Mouse (Mus musculus) C2C12 (cell line): Measurements from ENCODE around the gene Cdh4.

Experiments used
- CTCF ChIP-seq: IDR thresholded peaks from one replicate; pipeline ENCODE4 v1.5.1; 2011; ENCODE audit not compliant: control insufficient read depth, insufficient read depth, insufficient read length
- MAX ChIP-seq: IDR thresholded peaks from one replicate; pipeline ENCODE4 v1.6.1; 2011; ENCODE audit warnings: mild to moderate bottlenecking, control low read depth
- MYOD1 ChIP-seq: IDR thresholded peaks from one replicate; pipeline ENCODE4 v1.6.1; 2011; ENCODE audit warnings: low read depth; ENCODE audit not compliant: control insufficient read depth, insufficient read length
- USF1 ChIP-seq: IDR thresholded peaks from one replicate; pipeline ENCODE4 v1.6.1; 2011; ENCODE audit warnings: low read depth, mild to moderate bottlenecking, control low read depth, moderate library complexity

DNA sequence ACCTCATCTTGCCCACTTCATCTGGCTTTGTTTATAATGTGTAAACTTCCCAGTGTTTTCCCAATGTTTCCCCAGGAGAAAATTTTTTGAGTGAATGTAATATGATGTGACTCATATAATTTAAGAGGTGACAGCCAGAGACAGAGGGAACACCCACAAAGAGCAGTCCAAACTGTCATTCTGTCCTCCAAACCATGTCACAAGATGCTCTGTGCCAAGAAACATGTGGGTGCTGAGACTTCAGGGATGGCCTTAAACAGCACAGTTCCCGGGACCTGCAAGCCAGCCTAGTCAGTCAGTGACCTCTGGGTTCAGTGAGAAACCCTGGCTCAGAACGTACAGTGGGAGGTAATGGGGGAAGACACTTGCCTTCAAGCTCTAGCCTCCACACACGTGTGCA is 247.5 kb downstream of the Cdh4 start:
- TF ChIP-seq CTCF, result no peak
- TF ChIP-seq USF1, result no peak
- no peak for TF ChIP-seq MAX
- no peak for TF ChIP-seq MYOD1
